Mouse (Mus musculus): ENCODE measurements around the gene Flad1.

The Flad1 gene

DNA sequence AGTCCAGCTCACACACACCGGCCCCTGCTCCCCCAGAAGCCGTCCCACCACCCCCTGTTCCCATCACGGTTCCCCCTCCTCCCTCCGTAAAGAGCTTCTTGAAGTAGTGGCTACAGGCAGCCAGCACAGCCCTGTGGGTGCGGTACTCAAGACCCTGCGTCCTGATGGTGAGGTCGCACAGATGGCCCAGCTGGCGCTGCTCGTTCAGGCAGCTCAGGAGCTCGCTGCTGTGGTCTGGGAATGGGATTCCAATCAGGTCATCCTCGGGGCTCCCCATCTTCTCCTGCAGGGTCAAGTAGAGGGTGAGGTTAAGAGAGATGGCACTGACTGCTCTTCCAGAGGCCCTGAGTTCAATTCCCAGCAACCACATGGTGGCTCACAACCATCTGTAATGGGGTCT is 30.4 kb downstream of the Flad1 start:
- no peak for DNase-seq

DNA sequence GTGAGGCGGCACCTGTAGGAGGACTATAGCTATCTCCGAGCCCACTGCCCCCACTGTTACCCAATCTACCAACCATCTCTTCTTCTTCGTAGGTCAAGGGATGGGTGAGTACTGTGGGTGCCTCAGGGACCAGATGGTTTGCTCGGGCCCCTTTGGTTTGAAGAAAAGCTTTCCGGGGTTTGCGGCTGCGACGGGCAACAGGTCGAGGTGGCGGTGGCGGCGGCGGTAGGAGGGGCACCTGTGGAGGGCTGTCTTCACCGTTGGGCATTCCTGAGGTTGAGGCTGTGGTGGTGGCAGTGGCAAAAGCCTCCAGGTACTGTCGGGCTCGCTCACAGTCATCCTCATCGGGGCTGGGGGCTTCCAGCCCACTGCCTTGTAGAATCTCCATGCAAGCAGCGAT is 31.0 kb downstream of the Flad1 start:
- DNase-seq: no peak

DNA sequence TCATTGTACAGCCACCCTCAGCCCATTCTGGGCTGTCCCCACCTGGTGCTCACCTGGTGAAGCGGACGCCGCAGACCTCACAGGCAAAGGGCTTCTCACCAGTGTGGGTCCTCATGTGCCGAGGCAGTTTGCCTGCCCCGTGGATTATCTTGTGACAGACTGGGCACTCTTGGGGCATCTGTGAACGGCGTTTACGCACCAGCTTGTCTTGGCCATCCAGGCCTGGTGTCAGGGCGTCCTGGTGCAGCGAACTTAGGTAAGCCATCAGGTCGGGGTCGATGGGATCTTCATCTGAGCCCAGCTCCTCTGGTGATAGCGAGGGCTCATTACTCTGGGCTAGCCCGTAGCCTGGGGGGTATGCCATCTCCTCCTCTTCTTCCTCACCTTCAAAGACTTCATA is 31.4 kb downstream of the Flad1 start:
- no peak for DNase-seq

DNA sequence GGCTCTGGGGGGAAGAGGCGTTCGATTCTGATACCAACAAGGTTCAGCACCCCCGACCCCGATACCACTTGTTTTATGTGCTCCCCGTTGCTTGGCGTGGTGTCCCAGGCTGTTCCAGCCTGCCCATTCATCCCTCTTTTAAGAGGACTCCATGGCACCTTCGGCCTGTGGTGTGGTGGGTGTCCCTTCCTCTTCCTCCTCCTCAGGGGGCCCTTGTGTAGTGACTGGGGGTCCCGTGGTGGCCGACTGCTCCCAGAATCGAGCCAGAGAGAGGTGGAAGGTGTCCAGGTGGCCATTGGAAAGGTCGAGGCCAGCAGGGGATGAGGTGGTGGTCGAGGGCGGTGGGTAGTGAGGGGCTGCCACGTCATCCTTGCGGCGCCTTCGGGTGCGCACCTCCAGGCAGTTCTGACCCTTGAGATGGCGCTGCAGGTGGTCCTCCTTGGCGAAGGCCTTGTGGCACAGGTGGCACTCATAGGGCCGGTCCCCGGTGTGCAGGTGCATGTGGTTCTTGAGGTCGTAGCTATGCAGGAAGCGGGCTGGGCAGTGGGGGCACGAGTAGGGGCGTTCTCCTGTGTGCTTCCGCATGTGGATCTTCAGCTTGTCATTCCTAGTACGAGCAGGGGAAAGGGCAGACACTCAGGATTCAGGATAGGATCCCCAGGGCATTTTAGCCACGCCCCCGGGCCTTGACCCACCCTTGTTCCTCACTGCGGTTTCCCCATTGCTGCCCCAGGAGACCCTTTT is 32.1 kb downstream of the Flad1 start:
- no peak for DNase-seq

DNA sequence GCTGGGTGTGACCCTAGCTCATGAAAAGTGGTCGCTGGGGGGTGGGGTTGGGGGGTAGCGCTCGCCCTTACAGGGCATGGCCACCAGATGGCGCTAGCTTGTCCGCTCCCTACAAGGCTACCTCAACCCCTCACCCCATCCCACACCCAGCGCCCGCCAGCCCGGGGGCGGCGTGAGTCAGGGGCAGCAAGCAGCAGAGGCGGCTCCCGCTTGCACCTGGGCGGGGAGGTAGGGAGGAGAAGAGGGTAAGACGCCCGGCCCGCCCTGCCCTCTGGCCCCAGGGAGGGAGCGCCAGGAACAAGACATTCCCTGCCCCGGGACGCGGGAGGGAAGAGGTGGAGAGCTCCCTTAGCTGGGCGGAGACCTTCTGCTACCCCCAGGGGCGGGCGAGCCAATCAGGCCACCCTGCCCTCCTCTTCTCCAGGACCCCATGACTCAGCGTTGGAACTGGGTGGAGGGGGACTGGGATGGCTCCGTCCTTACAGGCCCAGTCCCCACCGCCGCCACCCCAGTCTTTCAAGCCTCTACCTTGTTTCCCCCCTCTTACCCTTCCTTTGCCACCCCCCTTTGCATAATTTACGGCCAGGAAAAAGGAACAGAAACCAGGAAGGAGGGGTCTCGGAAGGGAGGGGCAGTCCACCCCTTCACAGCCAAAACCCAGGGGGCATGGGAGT is 33.1 kb downstream of the Flad1 start:
- DNase-seq: peak; percentile 75

DNA sequence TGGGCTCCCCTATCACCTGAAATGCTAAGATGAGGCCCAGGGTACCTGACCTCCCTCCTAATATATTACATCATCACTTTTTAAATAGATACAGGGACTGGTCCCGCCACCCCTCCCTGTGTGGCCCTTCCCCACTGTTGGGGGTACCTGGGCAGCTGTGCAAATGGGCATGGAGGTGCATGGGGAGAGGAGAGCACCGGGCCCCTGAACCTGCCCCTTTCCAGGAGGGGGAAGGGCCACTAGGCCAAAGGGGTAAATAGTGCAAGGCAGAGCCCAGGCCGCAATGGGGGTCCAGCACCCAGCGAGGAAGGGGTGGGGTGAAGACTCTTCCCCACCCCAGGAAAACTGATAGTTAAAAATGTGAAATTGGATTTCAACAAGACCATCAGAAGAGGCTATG is 33.8 kb downstream of the Flad1 start:
- DNase-seq: no peak

DNA sequence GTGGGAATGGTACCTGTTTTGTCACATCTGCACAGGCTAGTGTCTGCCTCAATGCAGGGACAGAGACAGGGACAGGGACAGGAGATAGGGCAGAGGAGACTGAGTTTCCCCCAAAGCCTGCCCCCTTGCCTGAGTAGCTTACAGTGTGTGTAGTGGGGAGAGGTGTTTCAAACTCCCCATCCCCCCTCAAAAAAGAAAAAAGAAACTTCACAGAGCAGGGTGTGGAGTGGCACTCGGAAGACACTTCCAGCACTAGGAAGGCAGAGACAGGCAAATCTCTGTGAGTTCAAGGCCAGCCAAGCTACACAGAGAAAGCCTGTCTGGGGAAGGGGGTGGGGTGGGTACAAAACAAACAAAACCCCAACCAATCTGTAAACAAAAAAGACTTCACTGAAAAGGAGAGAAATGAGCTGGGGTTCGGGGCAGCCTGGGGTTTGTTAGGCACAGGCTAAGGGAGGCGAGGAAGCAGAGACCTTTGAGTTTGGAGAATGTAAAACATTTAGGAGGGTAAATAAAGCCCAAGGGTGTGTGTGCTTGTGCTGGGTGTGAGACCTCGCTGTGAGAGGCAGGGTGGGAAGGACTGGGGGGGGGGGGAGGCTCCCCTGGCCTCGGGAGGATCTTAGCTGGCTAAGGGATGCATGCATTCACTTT is 38.0 kb downstream of the Flad1 start:
- no peak for DNase-seq

DNA sequence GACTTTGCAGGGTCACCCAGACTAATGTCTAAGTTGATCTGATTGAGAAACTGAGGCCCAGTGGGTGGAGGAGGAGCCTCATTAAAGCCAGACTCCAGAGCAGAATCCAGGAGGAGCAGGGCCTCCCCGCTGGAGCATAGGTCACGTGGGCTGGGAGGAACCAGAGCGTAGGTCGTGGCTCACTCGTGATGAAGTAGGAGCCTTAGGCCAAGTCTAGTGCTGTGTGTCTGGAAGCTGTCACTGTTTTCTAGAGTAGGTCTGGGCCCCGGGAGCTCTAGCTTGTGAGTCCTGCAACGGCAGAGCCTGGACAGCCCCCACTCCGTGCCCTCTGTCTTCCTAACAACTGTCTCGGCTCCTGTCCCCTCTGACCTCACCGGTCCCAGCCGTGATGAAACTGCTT is 44.3 kb downstream of the Flad1 start:
- DNase-seq: no peak

DNA sequence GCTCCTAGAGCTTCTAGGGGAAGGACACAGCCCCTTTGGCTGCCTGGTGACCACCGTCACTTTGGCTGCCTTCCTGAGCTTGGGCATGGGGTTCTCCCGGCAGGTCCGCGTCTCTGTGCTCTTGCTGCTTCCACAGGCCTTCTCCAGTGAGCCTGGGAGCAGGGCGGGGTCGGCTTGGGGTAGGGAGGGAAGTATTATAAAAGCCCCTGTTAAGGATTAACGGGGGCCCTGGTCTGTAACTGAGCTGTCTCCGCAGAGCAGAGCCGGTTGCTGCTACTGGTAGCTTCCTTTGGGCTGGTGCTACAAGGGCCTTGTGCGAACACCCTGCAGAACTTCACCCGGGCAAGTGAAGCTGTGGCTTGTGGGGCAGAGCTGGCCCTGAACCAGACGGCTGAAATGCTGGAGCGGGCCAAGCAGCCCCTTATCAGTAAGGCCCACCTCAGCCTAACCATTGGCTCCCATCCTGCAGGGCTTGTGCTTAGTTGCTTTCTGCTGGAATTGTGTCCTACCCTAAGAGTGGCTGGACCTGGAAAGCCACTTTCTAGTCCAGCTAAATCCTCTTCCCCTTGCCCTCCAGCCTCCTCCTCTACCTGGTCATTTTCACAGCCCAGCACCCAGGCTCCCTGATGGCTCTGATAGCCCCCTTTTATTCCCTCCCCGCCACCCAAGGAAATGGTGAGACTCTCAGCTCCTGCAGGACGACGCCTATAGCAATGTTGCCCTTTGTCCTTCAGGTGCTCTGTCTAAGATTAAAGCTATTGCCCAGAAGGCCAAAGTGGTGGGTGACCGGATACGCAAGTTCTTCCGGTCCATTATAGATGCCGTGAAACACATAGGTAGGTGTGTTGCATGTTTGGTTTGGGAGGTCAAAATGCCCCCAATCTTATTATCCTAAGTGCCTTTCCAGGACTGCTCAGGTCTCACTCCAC is 45.9 kb downstream of the Flad1 start:
- DNase-seq: no peak

DNA sequence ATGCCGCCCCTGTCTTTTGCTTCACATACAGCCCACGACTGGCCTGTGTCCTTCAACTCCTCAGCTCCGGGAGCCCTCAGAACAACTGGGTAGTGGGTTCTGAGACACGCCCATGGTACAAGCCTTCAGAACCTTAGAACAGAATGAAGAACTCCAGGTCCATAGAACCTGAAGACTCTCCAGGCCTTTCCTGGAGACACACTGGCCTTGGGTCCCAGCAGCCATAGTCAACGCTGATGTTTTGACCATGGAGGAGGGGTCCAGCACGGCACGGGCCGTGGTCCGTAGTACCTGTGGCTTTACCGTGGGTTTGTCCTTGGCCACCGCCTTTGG is 46.6 kb downstream of the Flad1 start, which contains the start of gene Dcst1:
Gene Dcst1 (minus strand): TSS at position 101 of the 333 bp plus-strand sequence.
- DNase-seq: no peak

DNA sequence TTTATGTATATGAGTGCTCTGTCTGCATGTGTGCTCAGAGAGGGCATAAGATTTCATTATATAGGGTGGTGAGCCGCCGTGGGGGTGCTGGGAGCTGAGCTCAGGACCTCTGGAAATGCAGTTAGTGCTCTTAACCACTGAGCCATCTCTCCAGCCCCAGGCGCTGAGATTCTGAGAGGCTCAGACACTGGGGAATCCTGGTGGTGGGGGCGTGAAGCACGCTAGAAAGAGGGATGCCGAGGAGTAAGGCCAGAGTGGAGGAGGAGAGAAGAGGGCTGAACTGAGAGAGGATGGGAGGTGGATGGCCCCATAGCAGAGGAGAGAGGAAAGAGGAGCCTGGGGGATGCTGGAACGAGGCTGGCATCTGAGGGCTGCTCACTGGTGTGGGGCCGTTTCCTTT is 47.0 kb downstream of the Flad1 start:
- no peak for DNase-seq

DNA sequence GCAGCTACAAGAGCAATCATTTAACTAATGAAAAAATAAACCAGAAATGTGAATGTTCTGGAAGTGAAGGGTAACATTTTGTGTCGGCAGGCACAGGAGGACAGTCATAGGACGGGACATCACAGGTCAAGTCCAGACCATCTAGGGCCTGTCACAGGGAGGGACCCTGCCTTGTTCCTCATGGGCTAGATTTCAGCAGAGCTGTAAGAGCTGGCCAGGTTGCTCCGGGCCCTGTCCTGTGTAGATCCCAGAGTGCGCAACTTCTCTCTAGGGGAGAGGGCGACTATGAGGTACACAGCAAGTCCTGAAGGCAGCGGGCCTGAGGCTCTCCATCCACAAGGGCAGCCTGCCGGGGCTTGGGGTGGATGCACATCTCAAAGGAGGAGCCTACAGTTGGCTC is 50.0 kb downstream of the Flad1 start, which contains the start of gene Dcst2:
Gene Dcst2 (plus strand): TSS at position 301 of the 400 bp plus-strand sequence.
- DNase-seq: no peak

DNA sequence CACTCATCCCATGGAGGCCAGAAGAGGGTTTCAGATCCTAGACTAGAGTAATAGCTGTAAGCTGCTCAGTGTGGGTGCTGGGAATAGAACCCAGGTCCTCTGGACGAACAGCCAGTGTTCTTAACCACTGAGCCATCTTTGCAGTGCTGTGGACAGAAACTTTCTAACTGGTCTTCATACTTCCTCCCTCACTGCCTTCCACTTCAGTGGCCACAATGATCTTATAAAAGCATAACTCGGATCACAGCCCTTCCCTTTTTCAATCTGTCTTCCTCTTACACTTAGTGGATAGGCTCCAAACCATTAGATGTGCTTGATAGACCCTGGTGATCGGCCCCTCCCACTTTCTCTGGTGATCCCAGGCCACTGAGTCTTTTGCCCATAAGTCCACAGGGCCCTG is 51.4 kb downstream of the Flad1 start:
- DNase-seq: no peak

DNA sequence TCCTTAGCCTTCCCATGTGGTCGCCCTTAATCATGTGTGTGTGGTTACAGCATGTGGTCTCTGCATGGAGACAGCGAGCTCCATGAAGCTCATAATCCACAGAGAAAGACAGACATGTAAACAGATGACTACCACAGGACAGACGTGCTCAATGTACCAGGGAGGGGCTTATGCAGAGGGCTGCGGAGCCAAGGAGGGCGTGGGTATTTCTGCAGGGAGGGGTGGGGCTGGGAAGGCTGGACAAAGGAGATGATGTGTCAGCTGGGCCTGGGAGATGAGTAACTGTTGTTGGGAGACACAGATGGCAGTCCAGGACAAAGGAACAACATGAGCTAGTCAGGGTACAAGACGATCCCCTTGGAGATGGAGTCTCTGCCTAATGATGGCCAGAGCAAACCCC is 52.0 kb downstream of the Flad1 start:
- no peak for DNase-seq

DNA sequence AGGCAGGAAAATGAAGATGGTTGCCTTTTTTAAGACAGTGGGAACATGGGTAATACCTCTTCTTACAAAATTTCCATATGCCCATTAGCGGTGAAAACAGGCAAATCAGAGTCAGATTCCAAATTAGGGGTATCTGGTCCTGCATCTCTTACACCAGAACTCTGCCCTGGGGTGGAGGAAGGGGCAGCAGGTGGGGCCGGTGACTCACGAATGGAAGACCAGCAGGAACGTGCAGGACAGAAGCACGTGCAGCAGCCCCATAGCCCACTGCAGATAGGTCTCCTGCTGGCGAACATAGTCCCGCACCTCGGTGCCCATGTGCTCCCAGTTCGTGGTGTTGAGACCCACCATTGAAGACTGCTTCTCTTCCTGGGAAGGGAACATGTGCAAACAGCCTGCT is 55.6 kb downstream of the Flad1 start:
- no peak for DNase-seq

DNA sequence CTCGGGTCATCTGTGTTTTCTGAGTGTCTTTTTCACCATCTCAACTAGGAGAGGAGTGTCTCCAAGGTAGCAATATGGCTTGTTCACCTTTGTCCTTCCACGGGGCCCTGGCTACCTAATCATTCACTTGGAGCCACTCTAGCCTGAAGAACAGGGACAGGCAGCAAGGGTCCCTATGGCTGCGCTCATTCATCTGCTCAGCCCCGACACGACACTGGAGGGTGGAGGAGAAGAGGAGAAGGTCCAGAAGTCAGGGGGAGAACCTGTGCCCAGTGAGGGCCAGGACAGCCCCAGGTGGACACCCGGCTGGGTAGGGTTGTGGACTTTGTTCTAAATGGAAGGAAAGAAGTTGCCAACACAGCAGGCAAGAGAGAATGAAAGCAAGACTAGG is 56.2 kb downstream of the Flad1 start:
- DNase-seq: no peak

DNA sequence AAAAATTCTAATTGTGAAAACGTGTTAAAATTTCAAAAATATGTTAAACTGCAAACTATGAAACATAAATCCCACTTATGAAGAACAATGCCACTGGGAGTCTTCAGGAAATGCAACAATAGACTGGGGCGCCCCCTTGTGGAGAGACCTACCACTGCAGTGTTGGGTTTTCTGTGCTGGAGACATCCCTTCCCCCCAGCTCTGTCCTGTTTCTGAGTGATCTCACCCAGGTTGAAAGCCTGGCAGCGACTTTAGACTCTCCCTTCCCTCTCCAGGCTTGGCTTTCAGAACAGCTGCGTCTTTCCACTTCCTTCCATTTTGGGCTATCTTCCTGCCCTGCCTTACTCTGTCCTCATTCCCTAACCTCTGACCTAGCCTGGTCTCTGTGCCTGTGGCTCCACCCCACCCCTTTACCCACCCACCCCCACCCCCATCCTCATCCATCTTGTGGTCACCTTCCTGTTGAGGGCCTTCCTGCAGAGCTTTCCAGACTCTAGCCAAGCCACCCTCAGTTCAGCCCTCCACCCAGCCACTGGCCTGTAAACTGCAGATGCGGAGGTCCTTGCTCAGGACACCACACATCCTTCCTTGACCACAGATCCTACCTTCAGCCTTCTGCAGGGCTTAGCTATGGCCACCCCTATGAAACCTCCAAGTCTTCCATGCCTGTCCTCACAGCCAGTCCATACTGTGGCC is 56.7 kb downstream of the Flad1 start:
- peak; percentile 80 for DNase-seq

DNA sequence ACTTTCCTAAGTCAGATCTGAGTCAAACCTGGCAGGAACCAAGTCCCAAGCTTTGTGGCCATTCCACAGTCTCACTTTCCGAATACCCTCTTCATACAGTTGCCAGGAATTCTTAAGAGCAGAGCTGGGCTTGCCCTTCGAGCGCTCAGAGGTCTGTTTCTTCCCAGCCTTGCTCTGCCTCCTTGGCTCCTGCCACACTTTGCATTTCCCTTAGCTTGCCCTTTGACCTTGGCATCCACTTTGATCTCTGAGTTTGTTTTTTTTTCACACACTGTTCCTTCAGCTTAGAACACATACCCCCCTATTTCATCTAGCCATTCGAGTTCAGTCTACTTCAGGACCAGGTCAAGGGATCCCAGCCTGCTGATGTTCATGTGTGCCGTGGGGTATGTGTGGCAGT is 60.4 kb downstream of the Flad1 start:
- DNase-seq: no peak
